Mouse (Mus musculus) cortical plate, adult 2 months (tissue): ENCODE results near the gene Phc3. TPM values are rescaled to one million over a fixed set of nuclear protein-coding genes. Genes with fewer than 3 reads are reported as not detected.

ENCODE experiments used
- H3K27ac ChIP-seq: fragments of 200-500 bp; 2 replicates; pipeline ENCODE4 v1.5.1; 2012; ENCODE audit warnings: low read length, control low read depth, inconsistent platforms; ENCODE audit not compliant: insufficient read depth
- H3K4me1 ChIP-seq: fragments of 200-500 bp; 2 replicates; pipeline ENCODE4 v1.6.1; 2011; ENCODE audit warnings: low read length; ENCODE audit not compliant: control insufficient read depth, insufficient read depth
- H3K4me3 ChIP-seq: fragments of 200-500 bp; 2 replicates; pipeline ENCODE4 v1.5.1; 2011; ENCODE audit warnings: mild to moderate bottlenecking, low read length, control low read depth; ENCODE audit not compliant: insufficient read depth
- CTCF ChIP-seq: fragments of 200-500 bp; IDR thresholded peaks from 2 replicates; pipeline ENCODE4 v1.5.1; 2011; ENCODE audit warnings: mild to moderate bottlenecking, control low read depth, low read length; ENCODE audit not compliant: insufficient read depth; ENCODE audit errors: extremely low read depth
- POLR2A ChIP-seq: fragments of 200-500 bp; IDR thresholded peaks from 2 replicates; pipeline ENCODE4 v1.6.1; 2011; ENCODE audit warnings: mild to moderate bottlenecking, low read length, control low read depth; ENCODE audit not compliant: insufficient read depth; ENCODE audit errors: extremely low read depth
- polyA plus RNA-seq: library from polyadenylated mRNA; depleted of rRNA; stranded (reverse); fragments of >200 nt; gene quantifications from 2 replicates; pipeline ENCODE4 v1.2.3, GENCODE M21; 2012

Gene Phc3
- polyA plus RNA-seq, 1 experiment: 22.0 TPM

GRCm38 (mm10) chr3:30999401-31000017 lies 30.3 kb upstream of the Phc3 start:
- H3K27ac ChIP-seq: no peak overlapping the region
- H3K4me3 ChIP-seq: no peak overlapping the region
- TF ChIP-seq CTCF: no peak
- TF ChIP-seq POLR2A: no peak
- peaks cover 2% of the 10 kb centered on the region; the same call in 1 of the 2 replicates for H3K4me1 ChIP-seq

GRCm38 (mm10) chr3:30996688-30997014 lies 27.4 kb upstream of the Phc3 start:
- no peak overlapping the region for H3K27ac ChIP-seq
- TF ChIP-seq CTCF (no peak), POLR2A (no peak)
- peaks cover 2% of the 10 kb centered on the region; the same call in 1 of the 2 replicates for H3K4me1 ChIP-seq
- peak overlapping the region; percentile 62; the same call in 1 of the 2 replicates for H3K4me3 ChIP-seq

- TF ChIP-seq CTCF (no peak), POLR2A (no peak)
- peaks cover 2% of the 10 kb centered on the region; the same call in 1 of the 2 replicates for H3K4me1 ChIP-seq
- peak overlapping the region; percentile 62 for H3K4me3 ChIP-seq
Measured at GRCm38 (mm10) chr3:30995899-30996687, 26.9 kb upstream of the Phc3 start.

GRCm38 (mm10) chr3:30995283-30995898 lies 26.2 kb upstream of the Phc3 start, which contains the start of gene Prkci:
TSS of gene Prkci (plus strand) at chr3:30995747.
- peak within 1 kb of the TSS; percentile 62 for H3K4me3 ChIP-seq
- TF ChIP-seq CTCF (no peak), POLR2A (peak; percentile 71)
- H3K4me1 ChIP-seq: peaks cover 2% of the 10 kb centered on the region; the same call in 1 of the 2 replicates
- peak within 1 kb of the TSS; percentile 57 for H3K27ac ChIP-seq

More at GRCm38 (mm10) chr3:30995899-30996687, 26.9 kb upstream of the Phc3 start:
- H3K27ac ChIP-seq: peak overlapping the region; percentile 41; the same call in 1 of the 2 replicates

GRCm38 (mm10) chr3:30994859-30995258 lies 25.6 kb upstream of the Phc3 start:
- no peak overlapping the region for H3K27ac ChIP-seq

GRCm38 (mm10) chr3:30993066-30993573 lies 23.9 kb upstream of the Phc3 start:
- Histone ChIP-seq H3K4me3 (no peak overlapping the region), H3K4me1 (no peaks in the 10 kb centered on the region; the same call in 1 of the 2 replicates)
- TF ChIP-seq POLR2A: no peak
- TF ChIP-seq CTCF: no peak

More at GRCm38 (mm10) chr3:30994859-30995258, 25.6 kb upstream of the Phc3 start:
- Histone ChIP-seq H3K4me3 (peak overlapping the region; percentile 62), H3K4me1 (peaks cover under 1% of the 10 kb centered on the region; the same call in 1 of the 2 replicates)
- TF ChIP-seq POLR2A (no peak), CTCF (no peak)

GRCm38 (mm10) chr3:30992161-30992560 lies 22.9 kb upstream of the Phc3 start:
- H3K27ac ChIP-seq: no peak overlapping the region
- H3K4me3 ChIP-seq: no peak overlapping the region
- H3K4me1 ChIP-seq: no peaks in the 10 kb centered on the region; the same call in 1 of the 2 replicates
- no peak for TF ChIP-seq CTCF
- TF ChIP-seq POLR2A: no peak

More at GRCm38 (mm10) chr3:30993066-30993573, 23.9 kb upstream of the Phc3 start:
- H3K27ac ChIP-seq: no peak overlapping the region

GRCm38 (mm10) chr3:30987396-30988318 lies 18.4 kb upstream of the Phc3 start:
- no peak overlapping the region for H3K4me3 ChIP-seq
- no peaks in the 10 kb centered on the region for H3K4me1 ChIP-seq
- TF ChIP-seq CTCF: no peak
- no peak for TF ChIP-seq POLR2A
- H3K27ac ChIP-seq: no peak overlapping the region
